Mouse (Mus musculus): ENCODE data around the gene Rab44. TPM values are rescaled to one million over a fixed set of nuclear protein-coding genes. Genes with fewer than 3 reads are reported as not detected.
A peak's percentile ranks its signal among the peaks of the same experiment; 100 is the strongest.
"Not testable (repeated sequence)": the region's sequence is repeated elsewhere in the genome, so short reads cannot be mapped to it uniquely, and the experiment has no call there.

Rab44 gene
- 0.39 TPM in 1 of 2 replicates, not detected in the other for polyA plus RNA-seq (2014; fragmentation: Nextera tagmentation; extraction: Ambion mirVana)

DNA sequence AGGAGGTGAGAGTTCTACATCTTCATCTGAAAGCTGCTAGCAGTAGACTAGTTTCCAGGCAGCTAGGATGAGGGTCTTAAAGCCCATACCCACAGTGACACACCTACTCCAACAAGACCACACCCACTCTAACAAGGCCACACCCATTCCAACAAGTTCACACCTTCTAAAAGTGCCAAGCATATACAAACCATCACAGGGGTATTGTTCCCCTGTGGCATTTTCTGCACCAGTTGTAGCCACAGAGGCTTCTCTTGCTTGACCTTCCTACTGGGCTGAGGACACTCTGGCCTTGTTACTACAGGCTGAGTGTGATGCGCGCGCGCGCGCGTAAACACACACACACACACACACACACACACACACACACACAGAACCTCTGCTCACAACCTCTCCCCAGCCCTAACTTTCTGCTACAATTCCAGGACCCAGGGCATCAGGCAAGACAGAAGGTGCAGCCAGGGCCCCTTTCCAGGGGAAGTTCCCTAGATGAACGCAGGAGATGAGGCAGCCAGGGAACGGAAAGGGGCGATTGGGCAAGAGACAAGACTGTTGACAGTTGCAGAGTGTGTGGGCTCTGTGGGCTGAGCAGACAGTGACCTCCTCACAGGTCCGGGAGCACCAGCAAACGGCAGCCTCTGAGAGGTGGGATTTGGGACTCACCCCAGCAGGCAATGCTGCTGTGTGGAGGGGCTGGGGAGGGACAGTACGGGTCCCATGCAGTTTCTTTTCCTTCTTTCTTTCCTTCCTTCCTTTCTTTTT lies at the start of gene Rab44:
Rab44 (plus strand) TSS at position 555 of the 762 bp plus-strand sequence.
- Histone ChIP-seq H3K4me3 (ENCODE audit: low read length) (no peak within 1 kb of the TSS), H3K36me3 (ENCODE audit: control insufficient read depth, insufficient read depth, low read length) (no peaks in the 10 kb centered on the region), H3K27ac (ENCODE audit: low read depth, low read length) (no peak within 1 kb of the TSS), H3K9me3 (ENCODE audit: control insufficient read depth, low read length) (no peaks in the 10 kb centered on the region), H3K4me1 (ENCODE audit: control insufficient read depth, insufficient read depth, low read length) (no peaks in the 10 kb centered on the region), H3K9ac (ENCODE audit: low read depth, low read length) (no peak within 1 kb of the TSS), H3K27me3 (ENCODE audit: control insufficient read depth, insufficient read depth, low read length) (no peaks in the 10 kb centered on the region), H3K4me2 (replicated peaks; ENCODE audit: low read depth, low read length) (no peak within 1 kb of the TSS)
- WGBS, result 90% methylated on average over 13 of the region's 13 CpGs
- no peak for ATAC-seq (ENCODE audit: low FRiP score, low TSS enrichment)

DNA sequence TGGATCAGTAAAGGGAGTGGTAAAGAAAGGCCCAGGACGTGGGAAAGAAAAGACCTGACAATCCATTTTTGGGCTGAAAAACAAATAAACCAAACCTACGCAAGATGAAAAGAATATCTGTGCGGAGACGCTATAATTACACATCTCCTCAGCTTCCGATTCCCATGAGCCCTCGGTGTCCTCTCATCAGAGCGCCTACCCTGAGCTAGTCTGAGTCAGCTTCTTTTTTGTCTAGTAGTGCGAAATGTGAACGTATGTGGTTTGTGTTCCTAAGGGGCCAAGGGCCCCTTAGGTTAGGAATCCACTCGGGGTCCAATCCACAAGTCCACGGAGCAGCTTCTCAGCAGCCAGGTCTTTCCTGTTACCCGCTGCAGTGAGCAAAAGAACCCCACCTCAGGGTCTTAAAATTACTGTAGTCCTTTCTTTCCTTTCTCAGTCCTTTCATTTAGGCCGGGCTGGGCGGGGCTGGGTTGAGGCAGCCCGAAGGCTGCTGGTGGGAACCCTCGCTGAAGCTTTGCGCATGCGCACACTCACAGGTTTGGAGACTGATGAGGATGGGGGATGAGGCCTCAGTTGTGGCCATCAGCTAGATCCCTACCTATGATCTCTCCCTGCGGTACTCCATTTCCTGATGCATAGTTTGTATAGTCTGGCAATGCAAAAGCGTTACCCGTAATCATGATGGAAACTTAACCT lies 48.6 kb upstream of the Rab44 start:
- no peak overlapping the region for H3K4me2 ChIP-seq (replicated peaks; ENCODE audit: low read depth, low read length)
- WGBS, result 88% methylated on average over 21 of the region's 21 CpGs
- no peak overlapping the region for H3K9ac ChIP-seq (ENCODE audit: low read depth, low read length)
- no peak overlapping the region for H3K4me3 ChIP-seq (ENCODE audit: low read length)
- H3K4me1 ChIP-seq (ENCODE audit: control insufficient read depth, insufficient read depth, low read length), result peaks cover 21% of the 10 kb centered on the region
- H3K27ac ChIP-seq (ENCODE audit: low read depth, low read length), result no peak overlapping the region
- no peaks in the 10 kb centered on the region for H3K9me3 ChIP-seq (ENCODE audit: control insufficient read depth, low read length)
- ATAC-seq (ENCODE audit: low FRiP score, low TSS enrichment), result no peak
- no peaks in the 10 kb centered on the region for H3K36me3 ChIP-seq (ENCODE audit: control insufficient read depth, insufficient read depth, low read length)
- H3K27me3 ChIP-seq (ENCODE audit: control insufficient read depth, insufficient read depth, low read length), result no peaks in the 10 kb centered on the region

- Histone ChIP-seq H3K27me3 (ENCODE audit: control insufficient read depth, insufficient read depth, low read length) (no peaks in the 10 kb centered on the region), H3K9me3 (ENCODE audit: control insufficient read depth, low read length) (no peaks in the 10 kb centered on the region), H3K4me3 (ENCODE audit: low read length) (no peak overlapping the region), H3K4me2 (replicated peaks; ENCODE audit: low read depth, low read length) (no peak overlapping the region), H3K9ac (ENCODE audit: low read depth, low read length) (no peak overlapping the region), H3K4me1 (ENCODE audit: control insufficient read depth, insufficient read depth, low read length) (peaks cover 24% of the 10 kb centered on the region), H3K36me3 (ENCODE audit: control insufficient read depth, insufficient read depth, low read length) (no peaks in the 10 kb centered on the region), H3K27ac (ENCODE audit: low read depth, low read length) (no peak overlapping the region)
- 92% methylated on average over 3 of the region's 3 CpGs for WGBS
- no peak for ATAC-seq (ENCODE audit: low FRiP score, low TSS enrichment)
Measured at GRCm38 (mm10) chr17:29065971-29066370, 48.0 kb upstream of the Rab44 start.

DNA sequence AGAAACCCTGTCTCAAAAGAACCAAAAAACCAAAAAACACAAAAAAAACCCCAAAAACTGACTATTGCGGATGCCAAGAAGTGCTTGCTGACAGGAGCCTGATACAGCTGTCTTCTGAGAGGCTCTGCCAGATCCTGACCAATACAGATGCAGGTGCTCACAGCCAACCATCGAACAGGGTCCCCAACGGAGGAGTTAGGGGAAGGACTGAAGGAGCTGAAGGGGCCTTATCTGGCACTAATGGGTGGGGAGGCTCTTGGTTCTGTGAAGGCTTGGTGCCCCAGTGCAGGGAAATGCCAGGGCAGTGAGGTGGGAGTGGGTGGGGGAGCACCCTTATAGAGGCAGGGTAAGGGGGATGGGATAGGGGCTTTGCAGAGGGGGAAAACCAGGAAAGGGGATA lies 46.5 kb upstream of the Rab44 start:
- H3K4me2 ChIP-seq (replicated peaks; ENCODE audit: low read depth, low read length); H3K36me3 ChIP-seq (ENCODE audit: control insufficient read depth, insufficient read depth, low read length); ATAC-seq (ENCODE audit: low FRiP score, low TSS enrichment); H3K27ac ChIP-seq (ENCODE audit: low read depth, low read length); H3K27me3 ChIP-seq (ENCODE audit: control insufficient read depth, insufficient read depth, low read length); H3K9me3 ChIP-seq (ENCODE audit: control insufficient read depth, low read length); H3K9ac ChIP-seq (ENCODE audit: low read depth, low read length); H3K4me3 ChIP-seq (ENCODE audit: low read length): not testable (repeated sequence)
- WGBS, result 87% methylated on average over 3 of the region's 3 CpGs
- H3K4me1 ChIP-seq (ENCODE audit: control insufficient read depth, insufficient read depth, low read length), result peaks cover 30% of the 10 kb centered on the region

DNA sequence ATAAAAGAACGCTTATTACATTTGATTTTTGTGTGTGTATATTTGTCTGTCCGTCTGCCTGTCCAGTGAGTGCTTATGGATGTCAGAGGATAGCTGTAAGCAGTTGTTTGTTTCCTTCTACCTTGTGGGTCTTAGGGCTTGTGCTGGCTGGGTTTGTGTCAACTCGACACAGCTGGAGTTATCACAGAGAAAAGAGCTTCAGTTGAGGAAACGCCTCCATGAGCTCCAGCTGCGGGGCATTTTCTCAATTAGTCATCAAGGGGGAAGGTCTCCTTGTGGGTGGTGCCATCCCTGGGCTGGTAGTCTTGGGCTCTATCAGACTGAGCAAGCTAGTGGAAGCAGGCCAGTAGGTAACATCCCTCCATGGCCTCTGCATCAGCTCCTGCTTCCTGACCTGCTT lies 46.1 kb upstream of the Rab44 start:
- H3K9ac ChIP-seq (ENCODE audit: low read depth, low read length), result no peak overlapping the region
- no peaks in the 10 kb centered on the region for H3K36me3 ChIP-seq (ENCODE audit: control insufficient read depth, insufficient read depth, low read length)
- H3K27me3 ChIP-seq (ENCODE audit: control insufficient read depth, insufficient read depth, low read length), result no peaks in the 10 kb centered on the region
- no peak overlapping the region for H3K4me3 ChIP-seq (ENCODE audit: low read length)
- no peak overlapping the region for H3K4me2 ChIP-seq (replicated peaks; ENCODE audit: low read depth, low read length)
- H3K9me3 ChIP-seq (ENCODE audit: control insufficient read depth, low read length), result no peaks in the 10 kb centered on the region
- ATAC-seq (ENCODE audit: low FRiP score, low TSS enrichment), result no peak
- peaks cover 30% of the 10 kb centered on the region for H3K4me1 ChIP-seq (ENCODE audit: control insufficient read depth, insufficient read depth, low read length)
- H3K27ac ChIP-seq (ENCODE audit: low read depth, low read length), result no peak overlapping the region
- 69% methylated on average over 5 of the region's 5 CpGs for WGBS

GRCm38 (mm10) chr17:29069063-29069462 lies 44.9 kb upstream of the Rab44 start:
- peak overlapping the region; percentile 3; the same call in 1 of the 2 replicates for H3K27ac ChIP-seq (ENCODE audit: low read depth, low read length)
- WGBS, result 28% methylated on average over 10 of the region's 10 CpGs
- H3K36me3 ChIP-seq (ENCODE audit: control insufficient read depth, insufficient read depth, low read length), result no peaks in the 10 kb centered on the region
- H3K9ac ChIP-seq (ENCODE audit: low read depth, low read length), result no peak overlapping the region
- H3K4me3 ChIP-seq (ENCODE audit: low read length), result no peak overlapping the region
- peak; percentile 73 for ATAC-seq (ENCODE audit: low FRiP score, low TSS enrichment)
- no peaks in the 10 kb centered on the region for H3K9me3 ChIP-seq (ENCODE audit: control insufficient read depth, low read length)
- no peak overlapping the region for H3K4me2 ChIP-seq (replicated peaks; ENCODE audit: low read depth, low read length)
- peaks cover 35% of the 10 kb centered on the region for H3K4me1 ChIP-seq (ENCODE audit: control insufficient read depth, insufficient read depth, low read length)
- no peaks in the 10 kb centered on the region for H3K27me3 ChIP-seq (ENCODE audit: control insufficient read depth, insufficient read depth, low read length)

DNA sequence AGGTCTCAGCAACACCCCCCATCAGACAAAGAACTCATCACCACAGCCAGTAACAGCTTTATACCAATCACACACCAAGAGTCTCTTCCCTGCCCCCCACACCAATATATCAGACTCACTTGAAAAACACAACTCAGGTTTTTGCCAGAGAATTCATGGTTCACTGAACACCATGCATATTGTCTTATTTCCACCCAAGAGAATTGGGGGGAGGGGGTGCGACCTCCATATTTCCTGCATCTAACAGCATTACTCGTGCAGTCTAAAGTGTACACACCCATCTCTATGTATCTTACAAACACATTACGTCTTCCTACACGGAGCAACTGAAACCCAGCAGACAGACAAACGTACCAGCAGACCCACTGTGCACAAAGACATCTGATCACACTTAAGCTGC lies 42.1 kb upstream of the Rab44 start:
- no peaks in the 10 kb centered on the region for H3K9me3 ChIP-seq (ENCODE audit: control insufficient read depth, low read length)
- no peaks in the 10 kb centered on the region for H3K36me3 ChIP-seq (ENCODE audit: control insufficient read depth, insufficient read depth, low read length)
- no peak overlapping the region for H3K4me2 ChIP-seq (replicated peaks; ENCODE audit: low read depth, low read length)
- H3K9ac ChIP-seq (ENCODE audit: low read depth, low read length), result no peak overlapping the region
- peaks cover 35% of the 10 kb centered on the region for H3K4me1 ChIP-seq (ENCODE audit: control insufficient read depth, insufficient read depth, low read length)
- no peak overlapping the region for H3K27ac ChIP-seq (ENCODE audit: low read depth, low read length)
- peak; percentile 24 for ATAC-seq (ENCODE audit: low FRiP score, low TSS enrichment)
- 44% methylated on average over 5 of the region's 5 CpGs for WGBS
- H3K27me3 ChIP-seq (ENCODE audit: control insufficient read depth, insufficient read depth, low read length), result no peaks in the 10 kb centered on the region
- no peak overlapping the region for H3K4me3 ChIP-seq (ENCODE audit: low read length)

DNA sequence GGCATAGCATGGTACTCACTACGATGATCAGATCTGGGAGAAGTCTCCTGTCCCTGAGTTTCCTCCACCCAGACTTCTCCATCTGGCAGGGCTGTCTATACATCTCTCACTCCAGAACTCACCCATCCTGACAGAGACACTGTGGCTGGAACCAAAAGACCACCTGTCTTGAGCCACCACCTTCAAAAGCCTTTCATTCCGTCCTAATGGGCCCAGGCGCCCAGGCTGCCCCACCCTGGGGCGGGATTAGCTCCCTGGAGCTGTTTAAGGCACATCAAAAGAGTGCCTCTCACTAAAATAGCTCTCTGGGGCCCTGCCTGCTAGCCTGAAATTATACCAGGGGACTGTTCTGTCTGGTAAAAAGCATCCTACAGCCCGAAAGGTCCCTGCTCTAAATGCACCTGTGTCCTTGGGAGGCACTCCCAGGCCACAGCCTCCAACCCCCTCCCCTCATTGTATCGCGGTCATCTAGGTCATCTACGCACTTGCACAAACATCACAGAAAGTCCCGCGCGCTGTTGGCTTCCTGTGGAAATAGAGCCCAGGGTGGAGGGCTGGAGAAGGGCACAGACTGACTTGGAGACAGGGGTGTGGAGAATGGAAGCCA lies 41.1 kb upstream of the Rab44 start:
- no peak for ATAC-seq (ENCODE audit: low FRiP score, low TSS enrichment)
- WGBS, result 12% methylated on average over 11 of the region's 11 CpGs
- Histone ChIP-seq H3K9me3 (ENCODE audit: control insufficient read depth, low read length) (no peaks in the 10 kb centered on the region), H3K9ac (ENCODE audit: low read depth, low read length) (no peak overlapping the region), H3K27me3 (ENCODE audit: control insufficient read depth, insufficient read depth, low read length) (no peaks in the 10 kb centered on the region), H3K4me3 (ENCODE audit: low read length) (no peak overlapping the region), H3K27ac (ENCODE audit: low read depth, low read length) (no peak overlapping the region), H3K36me3 (ENCODE audit: control insufficient read depth, insufficient read depth, low read length) (no peaks in the 10 kb centered on the region), H3K4me1 (ENCODE audit: control insufficient read depth, insufficient read depth, low read length) (peaks cover 35% of the 10 kb centered on the region), H3K4me2 (replicated peaks; ENCODE audit: low read depth, low read length) (no peak overlapping the region)

DNA sequence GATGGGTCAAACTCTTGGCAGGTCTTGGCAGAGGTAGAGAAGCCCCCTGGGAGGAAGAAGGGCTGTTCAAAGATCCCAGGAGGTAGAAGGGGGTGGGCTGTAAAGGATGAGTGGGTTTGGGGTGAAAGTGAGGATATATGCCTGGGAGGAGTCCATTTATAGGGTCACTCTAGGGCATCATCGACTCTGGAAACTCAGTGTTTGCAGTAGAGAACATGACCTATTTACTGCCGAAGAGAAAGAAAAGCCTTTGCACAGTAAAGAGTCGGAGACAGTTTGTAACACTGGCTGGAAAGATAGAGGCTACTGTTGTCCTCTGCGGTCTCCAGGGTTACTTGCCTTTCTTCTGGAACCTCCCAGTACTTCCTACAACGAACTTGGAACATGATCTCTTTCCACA lies 40.6 kb upstream of the Rab44 start:
- Histone ChIP-seq H3K4me3 (ENCODE audit: low read length) (no peak overlapping the region), H3K4me1 (ENCODE audit: control insufficient read depth, insufficient read depth, low read length) (peaks cover 35% of the 10 kb centered on the region), H3K36me3 (ENCODE audit: control insufficient read depth, insufficient read depth, low read length) (no peaks in the 10 kb centered on the region), H3K27me3 (ENCODE audit: control insufficient read depth, insufficient read depth, low read length) (no peaks in the 10 kb centered on the region), H3K9ac (ENCODE audit: low read depth, low read length) (no peak overlapping the region), H3K27ac (ENCODE audit: low read depth, low read length) (no peak overlapping the region), H3K9me3 (ENCODE audit: control insufficient read depth, low read length) (no peaks in the 10 kb centered on the region), H3K4me2 (replicated peaks; ENCODE audit: low read depth, low read length) (no peak overlapping the region)
- WGBS, result 24% methylated on average over 5 of the region's 5 CpGs
- ATAC-seq (ENCODE audit: low FRiP score, low TSS enrichment), result no peak

All from kidney, embryonic 14.5 days (tissue).